Mouse (Mus musculus): ENCODE results near the gene Lbx2.

DNA sequence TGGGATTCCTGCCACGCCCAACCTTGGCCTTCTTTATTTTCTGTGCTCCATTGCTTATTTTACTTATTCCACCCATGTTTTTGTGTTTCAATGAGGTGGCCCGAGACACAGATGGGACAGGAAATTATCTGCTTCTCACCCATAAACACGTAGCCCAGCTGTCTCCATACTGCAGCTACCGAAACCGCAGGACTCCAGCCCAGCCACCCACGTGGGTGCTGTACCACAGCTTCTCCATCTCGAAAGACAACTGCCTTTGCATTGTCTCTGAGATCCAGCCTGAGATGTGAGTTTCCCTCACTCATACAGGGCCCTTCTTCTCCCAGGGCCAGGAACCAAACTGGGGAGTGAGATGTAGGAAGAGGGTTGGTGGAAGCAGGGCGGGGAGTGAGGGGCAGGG, 20.2 kb upstream of the Lbx2 start:
- TF ChIP-seq CTCF (IDR thresholded peaks at IDR 0.05; ENCODE audit: low read depth) (no peak), EP300 (IDR thresholded peaks at IDR 0.05; ENCODE audit: low read depth) (no peak)

Data from heart, postnatal 0 days (tissue).